Mouse (Mus musculus) bone marrow, adult 2 months (tissue): ENCODE measurements around the gene Gdpd5.

Source experiments
- CTCF ChIP-seq: fragments of 200-500 bp; IDR thresholded peaks from 2 replicates; pipeline ENCODE4 v1.5.1; 2011; ENCODE audit warnings: low read length, control low read depth; ENCODE audit not compliant: control insufficient read depth, insufficient read depth
- POLR2A ChIP-seq: fragments of 200-500 bp; IDR thresholded peaks from 2 replicates; pipeline ENCODE4 v1.6.1; 2011; ENCODE audit warnings: low read depth, mild to moderate bottlenecking, control low read depth, low read length, borderline replicate concordance; ENCODE audit not compliant: control insufficient read depth

DNA sequence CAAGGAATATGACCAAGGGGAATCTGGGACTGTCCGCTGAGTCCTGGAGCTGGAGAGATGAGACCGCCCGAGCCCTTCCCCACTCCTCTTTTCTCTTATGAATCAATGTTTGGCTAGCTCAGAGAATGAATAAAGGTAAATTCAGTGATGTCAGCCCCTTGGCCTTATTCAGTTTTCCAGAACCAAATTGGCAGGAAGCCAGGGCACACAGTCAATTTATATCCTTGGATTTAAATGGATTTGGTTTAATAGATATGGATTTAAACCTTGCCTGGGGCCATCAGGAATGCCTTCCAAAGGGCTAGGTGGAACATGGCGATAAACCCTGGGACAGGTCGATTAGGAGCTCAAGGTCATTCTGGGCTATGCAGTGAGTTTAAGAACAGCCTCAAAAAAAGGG, 108.5 kb downstream of the Gdpd5 start:
- TF ChIP-seq POLR2A (no peak), CTCF (no peak)
